In genomic region chr13:107736581-107736980, GRCm38 (mm10) we compare ENCODE assay signal across 18 mouse cellular contexts.
DNase-seq lines count a peak whose midpoint lies in the region.
"Had no signal": no experiment of that assay in that cellular context is flagged by ENCODE, and none has a peak within 500 bp of the region (broad histone marks: within the 10 kb centered on the region; RNA-seq: fewer than 3 reads in every experiment).

No protein-coding gene starts in this region.

- DNase-seq in adrenal gland, adult 2 months = peak; percentile 56
- DNase-seq in adrenal gland, adult 18-20 months (ENCODE audit: low spot score in 2 of 2) = no peak
- peak; percentile 0 for DNase-seq in lung, postnatal 25 days (ENCODE audit: low spot score)
- no peak for DNase-seq in lung, postnatal 14 days
- peak; percentile 10 for DNase-seq in adrenal gland, postnatal 10 days
- peak; percentile 18 to 44 for DNase-seq in adrenal gland, postnatal 36 days
- no peak for DNase-seq in cerebellum, adult 11 months
- DNase-seq: B cell, adult 2 months; cerebellum, adult 11-12 months; cerebellum, adult 8-10 months; cerebellum, postnatal 10 days; forebrain, postnatal 0 days; gastrocnemius, postnatal 10 days; gastrocnemius, postnatal 36 days; heart, postnatal 10 days; heart, postnatal 36 days; kidney, adult 18-20 months; kidney, adult 9 months had no signal

Comparison
In these comparisons a context has a peak if more than half of its experiments do, and no peak if none do; other contexts are left out.
1. DNase-seq: peak in adrenal gland, adult 2 months (single experiment), lung, postnatal 25 days (single experiment), adrenal gland, postnatal 10 days (single experiment) and adrenal gland, postnatal 36 days (2 of 2); none in adrenal gland, adult 18-20 months (0 of 2), lung, postnatal 14 days (single experiment) and cerebellum, adult 11 months (single experiment).